Mouse (Mus musculus) limb, embryonic 14.5 days (tissue): Measurements from ENCODE around the gene Sept8. TPM values are rescaled to one million over a fixed set of nuclear protein-coding genes. Genes with fewer than 3 reads are reported as not detected.

ENCODE experiments used
- ATAC-seq: fragments of 200-750 bp; cut with Nextera tagmentation; 2 replicates; pipeline ENCODE4 v1.8.0; 2017; ENCODE audit warnings: low read depth, moderate number of reproducible peaks, moderate TSS enrichment; ENCODE audit not compliant: low FRiP score
- DNase-seq: peaks from one replicate; pipeline ENCODE4 v3.0.0-alpha.2; 2015; ENCODE audit warnings: low spot score
- H3K27ac ChIP-seq: fragments of 300-500 bp; sonication (generic); replicated peaks from 2 replicates; pipeline ENCODE4 v1.5.1; 2014; ENCODE audit warnings: low read depth, mild to moderate bottlenecking, low read length, moderate library complexity, mixed read lengths
- H3K27me3 ChIP-seq: fragments of 300-500 bp; sonication (generic); 2 replicates; pipeline ENCODE4 v1.6.1; 2014; ENCODE audit warnings: low read length, mixed read lengths; ENCODE audit not compliant: control insufficient read depth, insufficient read depth
- H3K36me3 ChIP-seq: fragments of 300-500 bp; sonication (generic); 2 replicates; pipeline ENCODE4 v1.6.1; 2014; ENCODE audit warnings: mild to moderate bottlenecking, low read length, moderate library complexity, mixed read lengths; ENCODE audit not compliant: control insufficient read depth, insufficient read depth
- H3K4me1 ChIP-seq: fragments of 300-500 bp; sonication (generic); 2 replicates; pipeline ENCODE4 v1.6.1; 2014; ENCODE audit warnings: antibody characterized with exemption, low read length, mixed read lengths; ENCODE audit not compliant: control insufficient read depth, insufficient read depth
- H3K4me2 ChIP-seq: fragments of 300-500 bp; sonication (generic); replicated peaks from 2 replicates; pipeline ENCODE4 v1.6.1; 2014; ENCODE audit warnings: low read depth, mild to moderate bottlenecking, low read length, moderate library complexity; ENCODE audit not compliant: severe bottlenecking
- H3K4me3 ChIP-seq: fragments of 300-500 bp; sonication (generic); replicated peaks from 2 replicates; pipeline ENCODE4 v1.5.1; 2014; ENCODE audit warnings: low read length
- H3K9ac ChIP-seq: fragments of 300-500 bp; sonication (generic); 2 replicates; pipeline ENCODE4 v1.6.1; 2014; ENCODE audit warnings: mild to moderate bottlenecking, low read depth, low read length, moderate library complexity; ENCODE audit not compliant: severe bottlenecking
- H3K9me3 ChIP-seq: fragments of 300-500 bp; sonication (generic); 2 replicates; pipeline ENCODE4 v1.6.1; 2016; ENCODE audit warnings: low read length; ENCODE audit not compliant: control insufficient read depth
- POLR2A ChIP-seq: fragments of 200-500 bp; IDR thresholded peaks from 2 replicates; pipeline ENCODE4 v1.8.0; 2012; ENCODE audit warnings: inconsistent platforms, mild to moderate bottlenecking, moderate library complexity, borderline replicate concordance; ENCODE audit not compliant: insufficient read depth, insufficient read length; ENCODE audit errors: extremely low read depth
- WGBS: fragments of 180-500 bp; shearing (Covaris S2); extraction: QIAGEN DNeasy Blood & Tissue Kit; methylation state at CpG from one replicate; pipeline ENCODE4 v1.1.7; 2014; 5-methylcytosine and 5-hydroxymethylcytosine counted together
- polyA plus RNA-seq, 2 experiments: library from polyadenylated mRNA; depleted of rRNA in 1 of 2; stranded (reverse) in 1 of 2; unstranded in 1 of 2; fragments of >200 nt; fragmentation: Nextera tagmentation in 1 of 2; extraction: Ambion mirVana in 1 of 2; gene quantifications; 2 replicates each; pipeline versions ENCODE4 v1.2.1 to v1.2.3; 2012 to 2014

Sept8 gene
- polyA plus RNA-seq, 2 experiments, result 50.4 to 104 TPM

DNA sequence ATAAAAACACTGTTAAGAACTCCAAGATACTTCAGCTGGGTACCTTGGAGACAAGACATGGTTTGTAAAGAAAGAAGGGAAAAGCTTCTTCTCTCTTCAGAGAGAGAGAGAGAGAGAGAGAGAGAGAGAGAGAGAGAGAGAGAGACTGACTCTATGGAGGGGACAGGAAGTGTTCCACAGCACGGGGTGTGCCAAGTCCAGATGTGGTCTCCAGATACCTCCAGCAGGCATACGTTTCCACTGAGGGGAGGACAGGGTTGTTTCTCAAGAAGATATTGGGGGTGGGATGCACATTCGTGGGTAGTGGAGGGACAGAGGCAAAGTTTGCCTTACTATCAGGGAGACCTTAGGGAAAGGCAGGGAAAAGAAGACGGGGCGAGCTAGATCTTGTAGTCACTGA lies 298 bp upstream of the Sept8 start:
- Histone ChIP-seq H3K4me1 (peaks cover 45% of the 10 kb centered on the region), H3K4me3 (peak overlapping the region; percentile 82; the same call in 1 of the 2 replicates), H3K27ac (0 out of 2 replicates have a peak overlapping the region, but pooled peaks have one; percentile 86), H3K9ac (no peak overlapping the region), H3K9me3 (no peaks in the 10 kb centered on the region), H3K36me3 (no peaks in the 10 kb centered on the region), H3K4me2 (peak overlapping the region; percentile 85), H3K27me3 (no peaks in the 10 kb centered on the region)
- no peak for ATAC-seq
- no peak for DNase-seq
- 40% methylated on average over 5 of the region's 5 CpGs for WGBS
- TF ChIP-seq POLR2A, result no peak

- Histone ChIP-seq H3K4me1 (peaks cover 61% of the 10 kb centered on the region), H3K9ac (peak overlapping the region; percentile 80), H3K36me3 (no peaks in the 10 kb centered on the region)
Observed at GRCm38 (mm10) chr11:53520122-53520978, 1.3 kb downstream of the Sept8 start.

GRCm38 (mm10) chr11:53521120-53521820 lies 2.2 kb downstream of the Sept8 start:
- 42% methylated on average over 16 of the region's 16 CpGs for WGBS
- Histone ChIP-seq H3K36me3 (no peaks in the 10 kb centered on the region), H3K9ac (peak overlapping the region; percentile 80), H3K9me3 (no peaks in the 10 kb centered on the region), H3K27me3 (no peaks in the 10 kb centered on the region), H3K4me1 (peaks cover 63% of the 10 kb centered on the region), H3K27ac (peak overlapping the region; percentile 86), H3K4me2 (peak overlapping the region; percentile 85), H3K4me3 (peak overlapping the region; percentile 82)
- ATAC-seq, result peak; percentile 37; the same call in 1 of the 2 replicates
- no peak for TF ChIP-seq POLR2A
- peak; percentile 41 for DNase-seq

More at GRCm38 (mm10) chr11:53520122-53520978, 1.3 kb downstream of the Sept8 start:
- no peaks in the 10 kb centered on the region for H3K27me3 ChIP-seq
- H3K27ac ChIP-seq, result peak overlapping the region; percentile 86
- under 1% methylated on average over 24 of the region's 24 CpGs for WGBS
- DNase-seq (peak; percentile 61), ATAC-seq (peak; percentile 52)
- peak overlapping the region; percentile 85 for H3K4me2 ChIP-seq
- peak overlapping the region; percentile 82 for H3K4me3 ChIP-seq
- TF ChIP-seq POLR2A, result no peak
- H3K9me3 ChIP-seq, result no peaks in the 10 kb centered on the region

DNA sequence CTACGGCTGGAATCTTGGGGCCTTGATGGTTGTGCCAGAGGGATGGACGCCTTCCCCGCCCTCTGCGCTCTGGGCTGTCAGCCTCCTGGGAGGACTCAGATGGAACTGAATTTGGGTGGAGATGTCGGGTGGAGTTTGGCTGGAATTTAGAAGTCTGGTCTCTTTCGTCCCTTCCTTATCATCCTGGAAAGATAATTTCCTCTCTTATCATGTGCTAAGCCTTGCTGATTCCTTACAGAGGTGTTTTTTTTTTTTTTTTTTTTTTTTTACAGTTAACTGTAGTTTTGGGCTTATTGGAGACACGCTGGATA lies 2.7 kb downstream of the Sept8 start:
- peak overlapping the region; percentile 82; the same call in 1 of the 2 replicates for H3K4me3 ChIP-seq
- peak overlapping the region; percentile 85 for H3K4me2 ChIP-seq
- no peaks in the 10 kb centered on the region for H3K36me3 ChIP-seq
- DNase-seq (no peak), ATAC-seq (no peak)
- no peak overlapping the region for H3K27ac ChIP-seq
- H3K27me3 ChIP-seq, result no peaks in the 10 kb centered on the region
- no peak for TF ChIP-seq POLR2A
- H3K9ac ChIP-seq, result peak overlapping the region; percentile 25; the same call in 1 of the 2 replicates
- 72% methylated on average over 7 of the region's 7 CpGs for WGBS
- H3K9me3 ChIP-seq, result no peaks in the 10 kb centered on the region
- H3K4me1 ChIP-seq, result peaks cover 63% of the 10 kb centered on the region

DNA sequence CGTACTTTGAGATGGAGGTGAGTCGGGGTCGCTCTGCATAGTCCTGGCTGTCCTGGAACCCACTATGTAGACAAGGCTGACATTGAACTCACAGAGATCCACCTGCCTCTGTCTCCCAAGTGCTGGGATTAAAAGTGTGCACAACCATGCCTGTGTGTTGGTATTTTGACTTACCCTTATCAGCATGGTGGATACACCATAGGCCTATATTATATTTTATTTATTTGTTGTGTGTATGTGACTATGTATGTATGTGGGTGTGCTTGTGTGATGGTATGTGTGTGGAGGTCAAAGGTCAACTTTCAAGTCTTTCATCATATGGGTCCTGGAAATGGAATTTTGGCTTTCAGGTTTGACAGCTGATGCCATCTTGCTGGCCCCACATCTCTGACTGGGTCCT lies 3.3 kb downstream of the Sept8 start:
- no peak overlapping the region for H3K4me3 ChIP-seq
- H3K27me3 ChIP-seq, result no peaks in the 10 kb centered on the region
- H3K4me2 ChIP-seq, result no peak overlapping the region
- no peak for DNase-seq
- H3K9me3 ChIP-seq, result no peaks in the 10 kb centered on the region
- no peak overlapping the region for H3K9ac ChIP-seq
- H3K36me3 ChIP-seq, result no peaks in the 10 kb centered on the region
- 89% methylated on average over 3 of the region's 3 CpGs for WGBS
- peaks cover 59% of the 10 kb centered on the region for H3K4me1 ChIP-seq
- no peak overlapping the region for H3K27ac ChIP-seq
- ATAC-seq, result no peak
- no peak for TF ChIP-seq POLR2A
